Mouse (Mus musculus) liver, embryonic 14.5 days (tissue): ENCODE data around the gene Phf19. TPM values are rescaled to one million over a fixed set of nuclear protein-coding genes. Genes with fewer than 3 reads are reported as not detected.

ENCODE experiments used
- ATAC-seq: fragments of 200-750 bp; cut with Nextera tagmentation; 2 replicates; pipeline ENCODE4 v1.8.0; 2017; ENCODE audit warnings: moderate number of reproducible peaks, mild to moderate bottlenecking, moderate library complexity; ENCODE audit not compliant: insufficient read depth
- DNase-seq, 3 experiments: peaks; one replicate each; pipeline ENCODE4 v3.0.0-alpha.2; 2012 to 2013; ENCODE audit warnings: low read depth in 3 of 3, low spot score in 3 of 3
- H3K27ac ChIP-seq: fragments of 300-500 bp; sonication (generic); 2 replicates; pipeline ENCODE4 v1.5.1; 2014; ENCODE audit warnings: moderate library complexity, mild to moderate bottlenecking, control low read depth, inconsistent platforms
- H3K27me3 ChIP-seq: fragments of 300-500 bp; sonication (generic); 2 replicates; pipeline ENCODE4 v1.6.1; 2014; ENCODE audit warnings: mild to moderate bottlenecking, low read length, moderate library complexity; ENCODE audit not compliant: control insufficient read depth, insufficient read depth
- H3K36me3 ChIP-seq: fragments of 300-500 bp; sonication (generic); replicated peaks from 2 replicates; pipeline ENCODE4 v1.6.1; 2014; ENCODE audit warnings: low read depth; ENCODE audit not compliant: control insufficient read depth, insufficient read depth
- H3K4me1 ChIP-seq, 2 experiments: fragments of 200-500 bp in 1 of 2; fragments of 300-500 bp in 1 of 2; sonication (generic) in 1 of 2; replicated peaks; 2 replicates each; pipeline ENCODE4 v1.6.1; 2012 to 2014; ENCODE audit warnings: antibody characterized with exemption in 1 of 2, inconsistent platforms in 1 of 2, low read length in 1 of 2; ENCODE audit not compliant: control insufficient read depth in 2 of 2, insufficient read depth in 2 of 2
- H3K4me2 ChIP-seq: fragments of 300-500 bp; sonication (generic); 2 replicates; pipeline ENCODE4 v1.6.1; 2014; ENCODE audit warnings: low read depth, mild to moderate bottlenecking, control low read depth, moderate library complexity
- H3K4me3 ChIP-seq, 2 experiments: fragments of 200-500 bp in 1 of 2; fragments of 300-500 bp in 1 of 2; sonication (generic) in 1 of 2; 2 replicates each; pipeline ENCODE4 v1.5.1; 2012 to 2014; ENCODE audit warnings: low read depth in 2 of 2, low read length in 2 of 2, mild to moderate bottlenecking in 2 of 2, control low read depth in 1 of 2, inconsistent platforms in 1 of 2, moderate library complexity in 1 of 2; ENCODE audit not compliant: insufficient read depth in 1 of 2
- H3K9ac ChIP-seq: fragments of 300-500 bp; sonication (generic); replicated peaks from 2 replicates; pipeline ENCODE4 v1.6.1; 2014; ENCODE audit warnings: mild to moderate bottlenecking, control low read depth, moderate library complexity
- H3K9me3 ChIP-seq: fragments of 300-500 bp; sonication (generic); 2 replicates; pipeline ENCODE4 v1.6.1; 2016; ENCODE audit warnings: low read length, mixed read lengths; ENCODE audit not compliant: control insufficient read depth
- CTCF ChIP-seq: IDR thresholded peaks from 2 replicates; pipeline ENCODE4 v1.5.1; 2016; ENCODE audit warnings: antibody characterized with exemption, low read depth, control low read depth
- EP300 ChIP-seq: IDR thresholded peaks from 2 replicates; pipeline ENCODE4 v1.6.1; 2016; ENCODE audit warnings: antibody characterized with exemption, low read depth
- WGBS: fragments of 180-500 bp; shearing (Covaris S2); extraction: QIAGEN DNeasy Blood & Tissue Kit; methylation state at CpG from one replicate; pipeline ENCODE4 v1.1.7; 2014; ENCODE audit not compliant: insufficient replicate concordance; 5-methylcytosine and 5-hydroxymethylcytosine counted together
- polyA plus RNA-seq, 2 experiments: library from polyadenylated mRNA; depleted of rRNA in 1 of 2; stranded (reverse) in 1 of 2; unstranded in 1 of 2; fragments of >200 nt; fragmentation: Nextera tagmentation in 1 of 2; extraction: Ambion mirVana in 1 of 2; gene quantifications; 2 replicates each; pipeline versions ENCODE4 v1.2.1 to v1.2.3; 2012 to 2014

The Phf19 gene
- polyA plus RNA-seq, 2 experiments, result 2.8 to 2.9 TPM

GRCm38 (mm10) chr2:34901726-34902125, 12.1 kb downstream of the Phf19 start:
- Histone ChIP-seq H3K27me3 (no peaks in the 10 kb centered on the region), H3K4me2 (no peak overlapping the region), H3K36me3 (no peaks in the 10 kb centered on the region), H3K9ac (no peak overlapping the region), H3K4me3 (no peak overlapping the region), H3K9me3 (no peaks in the 10 kb centered on the region), H3K27ac (no peak overlapping the region), H3K4me1 (peaks cover 19 to 21% of the 10 kb centered on the region in 2 experiments)
- ATAC-seq (no peak), DNase-seq (no peak)
- 71% methylated on average over 4 of the region's 4 CpGs for WGBS
- TF ChIP-seq CTCF, result peak; percentile 35; the same call in 1 of the 2 replicates
- no peak for TF ChIP-seq EP300

DNA sequence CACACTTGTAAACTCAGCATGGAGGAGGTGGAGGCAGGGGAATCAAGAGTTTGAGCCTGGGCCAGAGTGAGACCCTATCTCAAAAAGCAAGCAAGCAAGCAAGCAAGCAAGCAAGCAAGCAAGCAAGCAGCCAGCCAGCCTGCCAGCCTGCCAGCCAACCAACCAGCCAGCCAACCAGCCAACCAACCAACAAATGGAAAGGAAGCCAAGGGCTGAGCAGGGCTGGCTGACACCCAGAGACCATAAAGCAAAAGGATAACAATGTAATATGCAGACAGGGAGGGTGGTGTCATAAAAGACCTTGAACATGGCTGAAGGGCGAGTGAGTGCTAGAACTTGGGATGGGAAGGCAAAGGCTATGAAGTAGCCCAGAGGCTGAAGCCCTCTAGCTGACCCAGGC, 13.4 kb downstream of the Phf19 start:
- H3K4me3 ChIP-seq, result no peak overlapping the region
- H3K4me2 ChIP-seq, result no peak overlapping the region
- no peak overlapping the region for H3K9ac ChIP-seq
- H3K27me3 ChIP-seq, result no peaks in the 10 kb centered on the region
- H3K4me1 ChIP-seq, result peaks cover 8 to 12% of the 10 kb centered on the region in 2 experiments
- 58% methylated on average over 1 of the region's 1 CpGs for WGBS
- TF ChIP-seq CTCF, result no peak
- no peak for TF ChIP-seq EP300
- H3K36me3 ChIP-seq, result no peaks in the 10 kb centered on the region
- DNase-seq, result no peak
- no peak for ATAC-seq
- no peaks in the 10 kb centered on the region for H3K9me3 ChIP-seq
- H3K27ac ChIP-seq, result no peak overlapping the region

DNA sequence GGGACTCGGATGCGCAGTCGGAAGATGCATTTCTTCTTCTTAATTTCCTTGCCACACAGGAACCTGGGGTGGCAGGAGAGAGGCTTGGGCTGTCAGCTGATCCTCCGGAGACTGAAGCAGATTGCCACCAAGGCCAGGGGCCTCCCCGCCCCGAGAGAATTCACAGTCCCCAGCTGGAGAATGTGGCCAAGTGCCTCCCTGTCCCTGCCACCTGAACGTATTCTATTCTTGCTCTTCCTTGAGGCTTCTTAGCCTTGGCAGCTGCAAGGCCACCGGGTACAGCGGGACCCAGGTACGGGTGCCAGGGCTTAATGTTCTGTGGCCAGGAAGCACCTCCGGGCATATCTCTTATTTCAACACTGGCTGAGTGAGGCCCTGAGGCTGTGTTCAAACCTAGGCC, 14.1 kb downstream of the Phf19 start:
- H3K4me1 ChIP-seq, result peaks cover 7 to 11% of the 10 kb centered on the region in 2 experiments
- no peaks in the 10 kb centered on the region for H3K9me3 ChIP-seq
- H3K27ac ChIP-seq, result no peak overlapping the region
- H3K9ac ChIP-seq, result no peak overlapping the region
- no peak overlapping the region for H3K4me3 ChIP-seq
- H3K4me2 ChIP-seq, result no peak overlapping the region
- no peak for ATAC-seq
- DNase-seq, result no peak
- no peaks in the 10 kb centered on the region for H3K36me3 ChIP-seq
- TF ChIP-seq CTCF (no peak), EP300 (no peak)
- WGBS, result 87% methylated on average over 11 of the region's 11 CpGs
- H3K27me3 ChIP-seq, result no peaks in the 10 kb centered on the region

DNA sequence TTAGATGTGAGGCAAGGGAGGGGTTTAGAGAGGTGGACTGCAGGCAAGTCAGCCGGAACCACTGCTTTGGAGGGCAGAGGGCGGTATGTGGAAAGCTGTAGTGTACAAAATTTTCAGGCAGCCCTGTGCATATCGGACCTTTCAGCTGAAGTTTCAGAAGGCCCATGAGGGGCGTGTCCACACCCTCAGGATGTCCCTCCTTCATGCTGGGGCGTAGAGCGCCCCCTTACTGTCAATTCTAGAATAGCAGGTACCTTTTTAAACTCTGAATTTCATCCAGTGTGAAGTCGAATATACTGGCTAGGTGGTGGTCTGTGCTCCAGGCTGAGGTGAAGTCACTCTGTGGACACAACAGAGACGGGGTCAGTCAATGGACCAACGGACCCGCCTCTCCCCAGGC, 16.0 kb downstream of the Phf19 start:
- H3K27me3 ChIP-seq, result no peaks in the 10 kb centered on the region
- H3K4me3 ChIP-seq, result no peak overlapping the region
- DNase-seq (peak in 1 of 3 experiments; percentile 55), ATAC-seq (peak; percentile 42; the same call in 1 of the 2 replicates)
- WGBS, result 17% methylated on average over 10 of the region's 10 CpGs
- no peak overlapping the region for H3K4me2 ChIP-seq
- TF ChIP-seq CTCF (peak; percentile 85), EP300 (no peak)
- H3K36me3 ChIP-seq, result no peaks in the 10 kb centered on the region
- no peaks in the 10 kb centered on the region for H3K9me3 ChIP-seq
- no peak overlapping the region for H3K27ac ChIP-seq
- H3K4me1 ChIP-seq, result no peaks in the 10 kb centered on the region
- H3K9ac ChIP-seq, result no peak overlapping the region

DNA sequence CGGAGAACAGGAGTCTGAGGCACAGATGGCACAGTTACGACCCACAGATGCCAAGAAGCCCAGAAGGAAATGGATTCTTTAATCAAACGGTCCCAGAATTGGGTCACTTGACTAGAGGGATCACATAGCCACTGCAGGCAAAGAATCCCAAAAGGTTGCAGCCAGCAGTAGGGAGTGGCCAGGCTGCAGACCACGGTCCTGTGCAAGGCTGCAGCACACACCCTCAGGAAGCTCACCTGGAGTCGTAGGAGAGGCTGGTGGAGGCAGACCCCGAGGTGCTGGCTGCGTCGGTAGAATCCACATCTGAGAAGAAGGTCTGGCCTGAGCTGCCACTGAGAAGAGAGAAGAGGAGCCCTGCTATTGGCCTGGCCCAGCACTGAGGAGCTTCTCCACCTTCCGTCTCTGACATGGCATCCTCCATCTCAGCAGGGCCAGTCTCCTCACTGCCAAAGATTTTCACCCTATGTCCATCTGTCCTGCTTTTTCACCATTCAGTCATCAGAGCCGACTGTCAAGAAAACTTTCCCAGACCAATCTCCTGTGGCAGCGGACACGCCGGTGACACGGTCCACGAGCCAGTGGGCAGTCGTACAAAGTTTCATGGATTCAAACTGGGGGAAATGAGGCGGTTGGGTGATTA, 16.9 kb downstream of the Phf19 start:
- Histone ChIP-seq H3K4me2 (no peak overlapping the region), H3K9me3 (no peaks in the 10 kb centered on the region), H3K27me3 (no peaks in the 10 kb centered on the region), H3K9ac (no peak overlapping the region), H3K4me1 (no peaks in the 10 kb centered on the region), H3K4me3 (no peak overlapping the region), H3K27ac (no peak overlapping the region), H3K36me3 (no peaks in the 10 kb centered on the region)
- DNase-seq, result no peak
- TF ChIP-seq CTCF, result no peak
- no peak for TF ChIP-seq EP300
- ATAC-seq, result no peak
- 79% methylated on average over 17 of the region's 17 CpGs for WGBS
